Mouse (Mus musculus) midbrain, embryonic 10.5 days (tissue): Measurements from ENCODE around the gene Itk. TPM values are rescaled to one million over a fixed set of nuclear protein-coding genes. Genes with fewer than 3 reads are reported as not detected.

ENCODE experiments used
- DNase-seq: peaks from one replicate; pipeline ENCODE4 v3.0.0-alpha.2; 2017; ENCODE audit warnings: low spot score
- H3K27ac ChIP-seq: fragments of 300-500 bp; sonication (generic); replicated peaks from 2 replicates; pipeline ENCODE4 v1.5.1; 2016; ENCODE audit warnings: mild to moderate bottlenecking
- H3K27me3 ChIP-seq: fragments of 300-500 bp; sonication (generic); 2 replicates; pipeline ENCODE4 v1.6.1; 2016; ENCODE audit warnings: low read depth, mild to moderate bottlenecking; ENCODE audit not compliant: poor library complexity, severe bottlenecking
- H3K36me3 ChIP-seq: fragments of 300-500 bp; sonication (generic); 2 replicates; pipeline ENCODE4 v1.6.1; 2016; ENCODE audit warnings: mild to moderate bottlenecking, moderate library complexity
- H3K4me1 ChIP-seq: fragments of 300-500 bp; sonication (generic); 2 replicates; pipeline ENCODE4 v1.6.1; 2016
- H3K4me3 ChIP-seq: fragments of 300-500 bp; sonication (generic); 2 replicates; pipeline ENCODE4 v1.5.1; 2016; ENCODE audit warnings: mild to moderate bottlenecking, moderate library complexity
- H3K9me3 ChIP-seq: fragments of 300-500 bp; sonication (generic); replicated peaks from 2 replicates; pipeline ENCODE4 v1.6.1; 2016; ENCODE audit warnings: mild to moderate bottlenecking
- WGBS: fragments of 180-500 bp; shearing (Covaris S2); methylation state at CpG from one replicate; pipeline ENCODE4 v1.1.7; 2016; 5-methylcytosine and 5-hydroxymethylcytosine counted together
- polyA plus RNA-seq: library from polyadenylated mRNA; unstranded; fragments of >200 nt; fragmentation: Nextera tagmentation; extraction: Ambion mirVana; gene quantifications from 2 replicates; pipeline ENCODE4 v1.2.1, GENCODE M21; 2016

Gene Itk
- polyA plus RNA-seq, 1 experiment from 2014 or later: 0.04 TPM

- H3K27me3 ChIP-seq: peaks cover 19% of the 10 kb centered on the region
- 0 out of 2 replicates have a peak, but pooled peaks cover 3% of the 10 kb centered on the region for H3K36me3 ChIP-seq
- no peak overlapping the region for H3K4me3 ChIP-seq
- WGBS: 93% methylated on average over 11 of the region's 11 CpGs
- no peak overlapping the region for H3K27ac ChIP-seq
- DNase-seq: no peak
- no peaks in the 10 kb centered on the region for H3K9me3 ChIP-seq
- H3K4me1 ChIP-seq: peaks cover 43% of the 10 kb centered on the region
Observed at GRCm38 (mm10) chr11:46308271-46308974, 80.9 kb downstream of the Itk start.

GRCm38 (mm10) chr11:46307768-46308167 lies 81.5 kb downstream of the Itk start:
- 93% methylated on average over 7 of the region's 7 CpGs for WGBS
- no peak for DNase-seq

GRCm38 (mm10) chr11:46306776-46307175 lies 82.5 kb downstream of the Itk start:
- Histone ChIP-seq H3K4me3 (no peak overlapping the region), H3K27me3 (peaks cover 16% of the 10 kb centered on the region), H3K27ac (no peak overlapping the region), H3K4me1 (peaks cover 36% of the 10 kb centered on the region), H3K9me3 (no peaks in the 10 kb centered on the region), H3K36me3 (0 out of 2 replicates have a peak, but pooled peaks cover 3% of the 10 kb centered on the region)
- DNase-seq: no peak
- WGBS: 92% methylated on average over 7 of the region's 7 CpGs

More at GRCm38 (mm10) chr11:46307768-46308167, 81.5 kb downstream of the Itk start:
- Histone ChIP-seq H3K27me3 (peaks cover 16% of the 10 kb centered on the region), H3K4me1 (peaks cover 42% of the 10 kb centered on the region), H3K4me3 (no peak overlapping the region), H3K27ac (no peak overlapping the region), H3K36me3 (0 out of 2 replicates have a peak, but pooled peaks cover 3% of the 10 kb centered on the region), H3K9me3 (no peaks in the 10 kb centered on the region)

- peaks cover 28% of the 10 kb centered on the region for H3K4me1 ChIP-seq
- H3K27ac ChIP-seq: no peak overlapping the region
- DNase-seq: no peak
- H3K4me3 ChIP-seq: no peak overlapping the region
- H3K27me3 ChIP-seq: peaks cover 10% of the 10 kb centered on the region
- no peaks in the 10 kb centered on the region for H3K9me3 ChIP-seq
- whole genome bisulfite sequencing: 89% methylated on average over 9 of the region's 9 CpGs
- 0 out of 2 replicates have a peak, but pooled peaks cover 3% of the 10 kb centered on the region for H3K36me3 ChIP-seq
Observed at GRCm38 (mm10) chr11:46305881-46306520, 83.3 kb downstream of the Itk start.

GRCm38 (mm10) chr11:46304864-46305710 lies 84.2 kb downstream of the Itk start:
- H3K4me1 ChIP-seq: peaks cover 19% of the 10 kb centered on the region
- no peak overlapping the region for H3K4me3 ChIP-seq
- 0 out of 2 replicates have a peak, but pooled peaks cover 3% of the 10 kb centered on the region for H3K36me3 ChIP-seq
- H3K27ac ChIP-seq: no peak overlapping the region
- no peaks in the 10 kb centered on the region for H3K9me3 ChIP-seq
- no peak for DNase-seq
- H3K27me3 ChIP-seq: peaks cover under 1% of the 10 kb centered on the region; the same call in 1 of the 2 replicates
- WGBS: 87% methylated on average over 9 of the region's 9 CpGs

GRCm38 (mm10) chr11:46304093-46304492 lies 85.2 kb downstream of the Itk start:
- no peaks in the 10 kb centered on the region for H3K9me3 ChIP-seq
- H3K27me3 ChIP-seq: no peaks in the 10 kb centered on the region
- 0 out of 2 replicates have a peak, but pooled peaks cover 3% of the 10 kb centered on the region for H3K36me3 ChIP-seq
- 82% methylated on average over 10 of the region's 10 CpGs for WGBS
- no peak overlapping the region for H3K27ac ChIP-seq
- no peak for DNase-seq
- peaks cover 12% of the 10 kb centered on the region for H3K4me1 ChIP-seq
- H3K4me3 ChIP-seq: no peak overlapping the region

- H3K27me3 ChIP-seq: no peaks in the 10 kb centered on the region
- DNase-seq: no peak
- H3K9me3 ChIP-seq: no peaks in the 10 kb centered on the region
- no peaks in the 10 kb centered on the region for H3K36me3 ChIP-seq
- H3K27ac ChIP-seq: no peak overlapping the region
- no peak overlapping the region for H3K4me3 ChIP-seq
- peaks cover 15% of the 10 kb centered on the region for H3K4me1 ChIP-seq
- 91% methylated on average over 9 of the region's 9 CpGs for WGBS
Observed at GRCm38 (mm10) chr11:46302471-46302870, 86.8 kb downstream of the Itk start.

- no peaks in the 10 kb centered on the region for H3K9me3 ChIP-seq
- 92% methylated on average over 23 of the region's 23 CpGs for WGBS
- no peak overlapping the region for H3K27ac ChIP-seq
- H3K4me3 ChIP-seq: no peak overlapping the region
- peaks cover 15% of the 10 kb centered on the region for H3K4me1 ChIP-seq
- no peak for DNase-seq
- H3K27me3 ChIP-seq: no peaks in the 10 kb centered on the region
- no peaks in the 10 kb centered on the region for H3K36me3 ChIP-seq
Observed at GRCm38 (mm10) chr11:46301579-46302248, 87.6 kb downstream of the Itk start.

GRCm38 (mm10) chr11:46299901-46300300 lies 89.4 kb downstream of the Itk start:
- H3K27ac ChIP-seq: no peak overlapping the region
- no peak for DNase-seq
- H3K36me3 ChIP-seq: no peaks in the 10 kb centered on the region
- H3K4me1 ChIP-seq: peaks cover 11% of the 10 kb centered on the region
- no peaks in the 10 kb centered on the region for H3K27me3 ChIP-seq
- no peak overlapping the region for H3K4me3 ChIP-seq
- H3K9me3 ChIP-seq: no peaks in the 10 kb centered on the region
- WGBS: 56% methylated on average over 6 of the region's 6 CpGs

- no peaks in the 10 kb centered on the region for H3K36me3 ChIP-seq
- 77% methylated on average over 13 of the region's 13 CpGs for WGBS
- H3K4me3 ChIP-seq: no peak overlapping the region
- DNase-seq: no peak
- H3K9me3 ChIP-seq: no peaks in the 10 kb centered on the region
- H3K4me1 ChIP-seq: peaks cover 12% of the 10 kb centered on the region
- H3K27me3 ChIP-seq: no peaks in the 10 kb centered on the region
- H3K27ac ChIP-seq: no peak overlapping the region
Observed at GRCm38 (mm10) chr11:46298889-46299785, 90.2 kb downstream of the Itk start.

- H3K27ac ChIP-seq: no peak overlapping the region
- H3K36me3 ChIP-seq: peaks cover 1% of the 10 kb centered on the region; the same call in 1 of the 2 replicates
- H3K4me1 ChIP-seq: peaks cover 29% of the 10 kb centered on the region
- H3K9me3 ChIP-seq: no peaks in the 10 kb centered on the region
- DNase-seq: no peak
- H3K4me3 ChIP-seq: no peak overlapping the region
- peaks cover 8% of the 10 kb centered on the region; the same call in 1 of the 2 replicates for H3K27me3 ChIP-seq
- 80% methylated on average over 11 of the region's 11 CpGs for WGBS
Observed at GRCm38 (mm10) chr11:46294390-46294789, 94.9 kb downstream of the Itk start.
